Mouse (Mus musculus) cerebellum, adult 2 months (tissue): ENCODE measurements around the gene Tbc1d19.

Experiments
- CTCF ChIP-seq: fragments of 200-500 bp; IDR thresholded peaks from 2 replicates; pipeline ENCODE4 v1.5.1; 2011; ENCODE audit warnings: low read depth, mild to moderate bottlenecking, control low read depth, low read length, moderate library complexity, borderline replicate concordance; ENCODE audit not compliant: insufficient read depth
- POLR2A ChIP-seq: fragments of 200-500 bp; IDR thresholded peaks from 2 replicates; pipeline ENCODE4 v1.6.1; 2011; ENCODE audit warnings: low read length, control low read depth, borderline replicate concordance; ENCODE audit not compliant: insufficient read depth

DNA sequence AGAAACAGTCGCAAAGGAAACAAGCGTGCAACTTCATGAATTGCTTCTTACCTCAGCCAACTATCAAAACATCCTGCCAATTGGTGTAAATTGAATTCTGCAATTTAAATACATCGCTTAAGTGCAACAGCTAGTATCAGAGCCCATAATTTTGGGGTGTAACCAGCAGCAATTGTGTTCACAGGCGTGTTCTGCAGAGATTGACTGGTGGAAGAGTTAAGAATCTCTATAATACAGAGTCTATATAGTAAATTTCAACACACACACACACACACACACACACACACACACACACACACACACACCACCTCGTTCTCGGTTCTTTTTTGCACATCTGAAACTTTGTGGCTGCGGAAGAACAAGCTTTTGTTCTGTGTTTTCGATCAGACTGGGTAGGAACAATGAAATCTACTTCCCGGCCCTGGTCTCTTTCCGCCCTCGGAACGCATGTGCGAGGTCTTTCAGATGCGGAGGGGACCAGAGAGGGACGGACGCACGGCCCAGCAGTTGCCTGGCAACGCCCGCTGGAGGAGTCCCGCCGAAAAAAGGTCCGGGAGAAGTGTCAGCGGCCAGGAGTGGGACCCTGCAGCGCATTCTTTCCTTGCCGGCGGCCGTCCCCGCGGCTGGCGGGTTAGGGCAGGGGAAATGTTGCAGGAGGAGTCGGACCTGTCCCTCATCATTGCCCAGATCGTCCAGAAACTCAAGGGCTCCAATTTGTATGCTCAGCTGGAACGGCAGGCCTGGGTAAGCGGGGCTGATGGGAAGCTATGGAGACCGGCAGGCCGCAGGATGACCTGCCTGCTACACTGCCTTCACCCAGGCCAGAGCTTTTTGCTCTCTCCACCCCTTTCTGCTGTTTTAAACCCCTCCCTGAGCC, at the start of gene Tbc1d19:
- no peak for TF ChIP-seq POLR2A
- no peak for TF ChIP-seq CTCF
